Mouse (Mus musculus) intestine, embryonic 15.5 days (tissue): ENCODE measurements around the gene Tnfsf12. TPM values are rescaled to one million over a fixed set of nuclear protein-coding genes. Genes with fewer than 3 reads are reported as not detected.
A peak's percentile ranks its signal among the peaks of the same experiment; 100 is the strongest.
"Not testable (repeated sequence)": the region's sequence is repeated elsewhere in the genome, so short reads cannot be mapped to it uniquely, and the experiment has no call there.

Experiments
- ATAC-seq: fragments of 200-750 bp; cut with Nextera tagmentation; 2 replicates; pipeline ENCODE4 v1.8.0; 2017; ENCODE audit warnings: moderate TSS enrichment, moderate library complexity
- H3K27ac ChIP-seq: fragments of 300-500 bp; sonication (generic); 2 replicates; pipeline ENCODE4 v1.5.1; 2015; ENCODE audit warnings: mild to moderate bottlenecking, inconsistent platforms
- H3K27me3 ChIP-seq: fragments of 300-500 bp; sonication (generic); replicated peaks from 2 replicates; pipeline ENCODE4 v1.6.1; 2015; ENCODE audit warnings: inconsistent platforms
- H3K36me3 ChIP-seq: fragments of 300-500 bp; sonication (generic); 2 replicates; pipeline ENCODE4 v1.6.1; 2015; ENCODE audit warnings: inconsistent platforms
- H3K4me1 ChIP-seq: fragments of 300-500 bp; sonication (generic); replicated peaks from 2 replicates; pipeline ENCODE4 v1.6.1; 2015; ENCODE audit warnings: inconsistent platforms
- H3K4me2 ChIP-seq: fragments of 300-500 bp; sonication (generic); replicated peaks from 2 replicates; pipeline ENCODE4 v1.6.1; 2015; ENCODE audit warnings: mild to moderate bottlenecking, inconsistent platforms
- H3K4me3 ChIP-seq: fragments of 300-500 bp; sonication (generic); replicated peaks from 2 replicates; pipeline ENCODE4 v1.5.1; 2015; ENCODE audit warnings: inconsistent platforms
- H3K9ac ChIP-seq: fragments of 300-500 bp; sonication (generic); 2 replicates; pipeline ENCODE4 v1.6.1; 2015; ENCODE audit warnings: inconsistent platforms
- H3K9me3 ChIP-seq: fragments of 300-500 bp; sonication (generic); 2 replicates; pipeline ENCODE4 v1.6.1; 2016; ENCODE audit warnings: inconsistent platforms
- WGBS: fragments of 180-500 bp; shearing (Covaris S2); methylation state at CpG from one replicate; pipeline ENCODE4 v1.1.7; 2015; 5-methylcytosine and 5-hydroxymethylcytosine counted together
- polyA plus RNA-seq: library from polyadenylated mRNA; unstranded; fragments of >200 nt; fragmentation: Nextera tagmentation; extraction: Ambion mirVana; gene quantifications from 2 replicates; pipeline ENCODE4 v1.2.1, GENCODE M21; 2015

Tnfsf12 gene
- polyA plus RNA-seq, result 6.6 and 7.0 TPM in 2 replicates

GRCm38 (mm10) chr11:69695361-69696181 lies at the start of gene Tnfsf12, which contains the start of gene Tnfsfm13:
Tnfsf12 (minus strand) TSS chr11:69695849.
Tnfsfm13 (minus strand) TSS chr11:69696098.
- no peaks in the 10 kb centered on the region for H3K27me3 ChIP-seq
- no peaks in the 10 kb centered on the region for H3K36me3 ChIP-seq
- peak within 1 kb of the TSS; percentile 81 for H3K9ac ChIP-seq
- H3K4me3 ChIP-seq, result peak within 1 kb of the TSS; percentile 60
- peak; percentile 81 for ATAC-seq
- 3% methylated on average over 36 of the region's 41 CpGs for WGBS
- H3K9me3 ChIP-seq, result no peaks in the 10 kb centered on the region
- H3K4me1 ChIP-seq, result peaks cover 19% of the 10 kb centered on the region
- peak within 1 kb of the TSS; percentile 92 for H3K4me2 ChIP-seq
- peak within 1 kb of the TSS; percentile 82 for H3K27ac ChIP-seq

GRCm38 (mm10) chr11:69731408-69731807 lies 35.8 kb upstream of the Tnfsf12 start:
- 88% methylated on average over 2 of the region's 3 CpGs for WGBS
- not testable (repeated sequence) for H3K27me3 ChIP-seq, ATAC-seq

DNA sequence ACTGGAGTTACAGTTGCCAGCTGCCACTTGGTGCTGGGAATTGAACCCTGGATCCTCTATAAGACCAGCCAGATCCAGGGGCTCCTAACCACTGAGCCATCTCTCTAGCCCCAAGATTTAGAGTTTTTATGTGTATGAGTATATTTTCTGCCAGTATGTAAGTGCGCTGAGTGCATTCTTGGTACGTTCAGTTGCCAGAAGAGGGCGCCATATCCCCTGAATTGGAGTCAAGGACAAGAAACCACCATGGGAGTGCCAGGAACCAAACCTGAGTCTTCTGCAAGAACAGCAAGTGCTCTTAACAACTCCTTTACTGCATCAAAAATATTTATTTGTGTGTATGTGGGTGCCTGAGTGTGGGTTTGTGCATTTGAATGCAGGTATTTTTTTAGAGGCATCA lies 33.4 kb upstream of the Tnfsf12 start:
- Histone ChIP-seq H3K36me3 (peaks cover 3% of the 10 kb centered on the region), H3K9me3 (no peaks in the 10 kb centered on the region), H3K4me1 (no peaks in the 10 kb centered on the region), H3K9ac (no peak overlapping the region), H3K27me3 (no peaks in the 10 kb centered on the region), H3K4me2 (no peak overlapping the region), H3K27ac (no peak overlapping the region), H3K4me3 (no peak overlapping the region)
- 35% methylated on average over 3 of the region's 3 CpGs for WGBS
- no peak for ATAC-seq

More at GRCm38 (mm10) chr11:69731408-69731807, 35.8 kb upstream of the Tnfsf12 start:
- peaks cover 25% of the 10 kb centered on the region for H3K36me3 ChIP-seq
- H3K4me3 ChIP-seq, H3K27ac ChIP-seq, H3K4me1 ChIP-seq, H3K4me2 ChIP-seq, H3K9ac ChIP-seq, H3K9me3 ChIP-seq: not testable (repeated sequence)

GRCm38 (mm10) chr11:69725951-69726350 lies 30.3 kb upstream of the Tnfsf12 start:
- H3K9me3 ChIP-seq, result no peaks in the 10 kb centered on the region
- no peaks in the 10 kb centered on the region for H3K4me1 ChIP-seq
- H3K27me3 ChIP-seq, result no peaks in the 10 kb centered on the region
- no peak overlapping the region for H3K4me3 ChIP-seq
- no peaks in the 10 kb centered on the region for H3K36me3 ChIP-seq
- WGBS, result 42% methylated on average over 5 of the region's 5 CpGs
- H3K27ac ChIP-seq, result no peak overlapping the region
- no peak overlapping the region for H3K4me2 ChIP-seq
- no peak for ATAC-seq
- H3K9ac ChIP-seq, result no peak overlapping the region

DNA sequence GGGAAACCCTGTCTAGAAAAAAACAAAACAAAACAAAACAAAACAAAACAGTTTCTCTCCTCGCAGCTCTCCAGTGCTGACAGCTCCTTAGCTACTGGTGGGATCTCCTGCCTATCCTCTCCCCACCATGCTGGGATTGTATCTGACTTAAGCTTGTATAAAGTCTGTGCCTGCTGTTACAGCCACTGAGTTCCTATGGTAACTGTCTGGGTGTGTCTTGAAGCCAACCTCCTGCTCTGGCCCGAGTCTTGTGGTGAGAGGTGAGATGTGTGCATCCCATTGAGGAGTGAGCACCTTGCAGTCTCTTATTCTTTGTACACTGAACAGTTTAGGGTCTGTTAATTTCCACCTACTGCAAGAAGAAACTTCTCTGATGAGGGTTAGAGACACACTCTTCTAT lies 27.4 kb upstream of the Tnfsf12 start:
- H3K27me3 ChIP-seq, result no peaks in the 10 kb centered on the region
- H3K4me3 ChIP-seq, result no peak overlapping the region
- no peak overlapping the region for H3K4me2 ChIP-seq
- H3K36me3 ChIP-seq, result no peaks in the 10 kb centered on the region
- ATAC-seq, result no peak
- WGBS, result 41% methylated on average over 2 of the region's 2 CpGs
- H3K9me3 ChIP-seq, result no peaks in the 10 kb centered on the region
- H3K4me1 ChIP-seq, result peaks cover 4% of the 10 kb centered on the region; the same call in 1 of the 2 replicates
- no peak overlapping the region for H3K9ac ChIP-seq
- no peak overlapping the region for H3K27ac ChIP-seq

DNA sequence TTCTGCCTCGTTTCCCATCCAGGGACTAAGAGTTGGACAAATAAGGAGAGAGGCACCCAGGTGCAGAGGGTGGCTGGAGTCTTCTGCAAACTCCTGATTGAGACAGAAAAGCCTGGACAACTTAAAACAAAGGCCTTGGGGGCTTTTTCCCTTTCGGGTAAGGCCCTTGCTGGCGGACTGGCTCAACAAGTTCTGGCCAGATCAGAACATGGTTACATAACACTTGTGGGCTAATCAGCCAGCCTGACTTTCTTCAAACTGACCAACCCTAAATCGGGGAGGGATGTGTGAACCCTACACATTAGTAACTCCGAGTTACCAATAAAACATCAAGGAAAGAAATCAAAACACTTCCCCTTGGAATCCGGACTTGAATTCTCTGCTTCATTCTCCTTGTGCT lies 25.2 kb upstream of the Tnfsf12 start:
- no peak overlapping the region for H3K27ac ChIP-seq
- no peak for ATAC-seq
- H3K27me3 ChIP-seq, result no peaks in the 10 kb centered on the region
- no peak overlapping the region for H3K9ac ChIP-seq
- peaks cover 7% of the 10 kb centered on the region; the same call in 1 of the 2 replicates for H3K4me1 ChIP-seq
- H3K9me3 ChIP-seq, result no peaks in the 10 kb centered on the region
- no peak overlapping the region for H3K4me3 ChIP-seq
- WGBS, result 59% methylated on average over 6 of the region's 6 CpGs
- H3K4me2 ChIP-seq, result no peak overlapping the region
- no peaks in the 10 kb centered on the region for H3K36me3 ChIP-seq

DNA sequence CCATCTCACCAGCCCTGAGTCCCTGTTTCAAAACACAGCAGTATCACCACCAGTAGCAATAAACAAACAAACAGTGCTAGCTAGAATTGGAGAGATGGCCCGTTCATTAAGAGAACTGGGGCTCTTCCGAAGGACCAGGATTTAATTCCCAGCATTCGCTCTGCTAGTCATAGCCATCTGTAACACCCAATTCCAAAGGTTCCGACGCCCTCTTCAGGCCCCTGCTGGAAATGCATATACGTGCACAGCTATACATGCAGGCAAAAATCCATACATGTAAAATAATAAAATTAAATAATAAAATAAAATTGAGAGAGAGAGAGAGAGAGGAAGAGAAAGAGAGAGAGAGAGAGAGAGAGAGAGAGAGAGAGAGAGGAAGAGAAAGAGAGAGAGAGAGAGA lies 23.8 kb upstream of the Tnfsf12 start:
- Histone ChIP-seq H3K27me3 (no peaks in the 10 kb centered on the region), H3K36me3 (no peaks in the 10 kb centered on the region), H3K9me3 (no peaks in the 10 kb centered on the region), H3K4me3 (no peak overlapping the region), H3K9ac (no peak overlapping the region), H3K4me1 (peaks cover 11% of the 10 kb centered on the region; the same call in 1 of the 2 replicates), H3K27ac (no peak overlapping the region), H3K4me2 (no peak overlapping the region)
- no peak for ATAC-seq
- 72% methylated on average over 6 of the region's 6 CpGs for WGBS

DNA sequence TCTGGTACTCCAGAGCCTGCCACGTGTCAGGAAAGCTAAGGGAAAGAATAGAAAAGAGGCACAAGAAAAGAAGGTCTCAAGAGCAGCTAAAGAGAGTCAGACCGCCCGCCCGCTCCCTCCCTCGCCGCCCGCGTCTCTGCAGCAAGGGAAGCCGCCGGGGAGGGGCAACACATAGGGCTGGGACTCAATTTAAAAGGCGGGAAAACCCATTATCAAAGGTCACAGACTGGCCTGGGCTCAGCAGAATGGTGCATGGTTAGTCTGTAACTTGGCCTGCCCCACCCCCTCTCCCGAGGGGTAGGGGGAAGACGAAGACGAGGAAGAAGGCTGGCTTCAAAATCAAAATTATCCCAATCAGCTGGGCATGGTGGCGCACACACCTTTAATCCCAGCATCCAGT lies 23.0 kb upstream of the Tnfsf12 start:
- ATAC-seq, result peak; percentile 79
- H3K27me3 ChIP-seq, result no peaks in the 10 kb centered on the region
- H3K4me2 ChIP-seq, result peak overlapping the region; percentile 41; the same call in 1 of the 2 replicates
- H3K4me3 ChIP-seq, result no peak overlapping the region
- WGBS, result 24% methylated on average over 15 of the region's 15 CpGs
- H3K27ac ChIP-seq, result 0 out of 2 replicates have a peak overlapping the region, but pooled peaks have one; percentile 9
- H3K9ac ChIP-seq, result no peak overlapping the region
- peaks cover 11% of the 10 kb centered on the region; the same call in 1 of the 2 replicates for H3K4me1 ChIP-seq
- no peaks in the 10 kb centered on the region for H3K9me3 ChIP-seq
- H3K36me3 ChIP-seq, result no peaks in the 10 kb centered on the region

DNA sequence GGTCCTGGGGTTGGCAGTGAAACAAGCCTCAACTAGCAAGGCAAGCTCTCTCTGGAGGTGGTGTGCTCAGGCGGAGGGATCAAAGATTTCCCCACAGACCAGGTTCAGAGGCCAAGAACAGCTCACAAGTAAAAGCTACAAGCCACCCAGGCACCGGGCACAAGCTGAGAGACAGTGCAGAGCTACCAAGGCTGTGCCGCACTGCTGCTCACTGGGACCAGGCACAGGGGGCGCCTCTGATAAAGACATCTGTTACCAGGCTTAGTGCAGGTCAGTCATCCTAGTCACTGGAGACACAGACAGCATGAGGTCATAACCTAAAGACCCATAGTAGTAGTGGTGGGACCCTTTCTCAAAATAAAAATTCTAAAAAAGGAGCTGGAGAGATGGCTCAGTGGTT lies 21.3 kb upstream of the Tnfsf12 start:
- no peak for ATAC-seq
- H3K27me3 ChIP-seq, result no peaks in the 10 kb centered on the region
- no peaks in the 10 kb centered on the region for H3K9me3 ChIP-seq
- 67% methylated on average over 4 of the region's 4 CpGs for WGBS
- H3K4me2 ChIP-seq, result no peak overlapping the region
- H3K4me3 ChIP-seq, result no peak overlapping the region
- H3K36me3 ChIP-seq, result no peaks in the 10 kb centered on the region
- H3K9ac ChIP-seq, result no peak overlapping the region
- H3K27ac ChIP-seq, result no peak overlapping the region
- peaks cover 11% of the 10 kb centered on the region; the same call in 1 of the 2 replicates for H3K4me1 ChIP-seq

- no peaks in the 10 kb centered on the region for H3K27me3 ChIP-seq
- WGBS, result 13% methylated on average over 5 of the region's 5 CpGs
- no peak overlapping the region for H3K4me2 ChIP-seq
- peaks cover 11% of the 10 kb centered on the region; the same call in 1 of the 2 replicates for H3K4me1 ChIP-seq
- no peak overlapping the region for H3K27ac ChIP-seq
- H3K4me3 ChIP-seq, result no peak overlapping the region
- no peaks in the 10 kb centered on the region for H3K36me3 ChIP-seq
- ATAC-seq, result 0 out of 2 replicates have a peak, but pooled peaks have one; percentile 37
- no peak overlapping the region for H3K9ac ChIP-seq
- no peaks in the 10 kb centered on the region for H3K9me3 ChIP-seq
Observed at GRCm38 (mm10) chr11:69715929-69716328, 20.3 kb upstream of the Tnfsf12 start.

- peaks cover 11% of the 10 kb centered on the region; the same call in 1 of the 2 replicates for H3K4me1 ChIP-seq
- ATAC-seq, result no peak
- no peak overlapping the region for H3K9ac ChIP-seq
- H3K4me3 ChIP-seq, result no peak overlapping the region
- H3K27me3 ChIP-seq, result no peaks in the 10 kb centered on the region
- H3K36me3 ChIP-seq, result no peaks in the 10 kb centered on the region
- no peaks in the 10 kb centered on the region for H3K9me3 ChIP-seq
- no peak overlapping the region for H3K27ac ChIP-seq
- WGBS, result 60% methylated on average over 9 of the region's 9 CpGs
- H3K4me2 ChIP-seq, result no peak overlapping the region
Observed at GRCm38 (mm10) chr11:69715482-69715881, 19.8 kb upstream of the Tnfsf12 start.

- no peak for ATAC-seq
- Histone ChIP-seq H3K9me3 (no peaks in the 10 kb centered on the region), H3K4me1 (peaks cover 11% of the 10 kb centered on the region; the same call in 1 of the 2 replicates), H3K4me3 (no peak overlapping the region), H3K27me3 (no peaks in the 10 kb centered on the region), H3K36me3 (no peaks in the 10 kb centered on the region), H3K4me2 (no peak overlapping the region), H3K9ac (no peak overlapping the region), H3K27ac (no peak overlapping the region)
- WGBS, result 78% methylated on average over 18 of the region's 18 CpGs
Observed at GRCm38 (mm10) chr11:69714636-69715329, 19.1 kb upstream of the Tnfsf12 start.
